Mouse (Mus musculus): ENCODE results near the gene Tas1r1.

Gene Tas1r1

DNA sequence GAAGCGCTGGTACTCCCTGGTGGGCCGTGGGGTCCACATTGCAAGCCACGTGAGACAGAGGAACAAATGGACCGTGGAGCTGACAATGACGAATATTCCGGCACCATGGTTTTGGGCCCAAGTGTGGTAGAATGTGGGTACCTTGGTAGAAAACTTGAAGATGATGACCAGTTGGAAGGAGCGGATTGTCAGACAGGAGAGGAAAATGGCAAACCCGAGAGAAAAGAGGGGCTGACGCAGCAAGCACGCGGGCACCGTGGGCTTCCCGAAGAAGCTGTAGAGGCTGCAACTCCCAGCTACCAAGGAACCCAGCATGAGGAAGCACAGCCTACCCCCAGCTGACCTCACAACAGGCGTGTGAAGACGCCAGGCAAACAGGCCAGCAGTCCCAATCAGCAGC is 9.9 kb downstream of the Tas1r1 start:
- POLR2A ChIA-PET = interaction anchor here (0.6 to 5.4 kb wide), 39 partner anchors 9 to 900 kb away, joined by 3 to 65 read pairs (median 5); partner anchors contain the start of genes Nol9 (in 4 of the 4), Klhl21 (in 3 of the 4), Tas1r1 (in 3 of the 4) and Phf13 (in 1 of the 4)

DNA sequence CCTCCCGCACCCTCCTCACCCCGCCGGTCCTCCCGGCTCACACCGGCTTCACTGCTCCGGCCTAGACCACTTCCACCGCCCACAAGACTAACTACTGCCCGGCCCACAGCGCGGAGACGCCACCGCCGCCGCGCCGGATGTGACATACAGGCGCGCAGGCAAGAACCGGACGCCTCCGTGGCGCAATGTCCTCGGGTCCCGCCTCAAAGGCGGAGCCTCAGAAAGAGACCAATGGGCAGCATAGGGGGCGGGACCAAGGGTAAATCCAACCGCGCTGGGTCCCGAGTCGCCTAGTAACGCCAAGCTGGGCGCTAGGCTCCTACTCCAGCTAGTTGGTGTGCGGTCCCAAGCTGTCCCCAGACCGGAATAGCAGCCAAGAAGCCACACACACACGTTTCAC is 10.8 kb downstream of the Tas1r1 start, which contains the start of gene Zbtb48:
TSS of gene Zbtb48 (minus strand) at position 148 of the 400 bp plus-strand sequence.
- POLR2A ChIA-PET = interaction anchor here in 3 of 4 experiments (0.6 to 5.4 kb wide), 55 partner anchors 8 to 450 kb away, joined by 3 to 65 read pairs (median 4); partner anchors contain the start of genes Klhl21 (in 3 of the 3), Nol9 (in 3 of the 3), Tas1r1 (in 3 of the 3) and Phf13 (in 2 of the 3)

More for the DNA sequence above, 9.9 kb downstream of the Tas1r1 start:
- CTCF ChIA-PET = interaction anchor here in 3 of 4 experiments (0.6 to 3.7 kb wide), 17 partner anchors 10 to 900 kb away, joined by 3 to 47 read pairs (median 5); partner anchors contain the start of genes Nol9 (in 2 of the 3), Tas1r1 (in 2 of the 3), Dnajc11 (in 1 of the 3) and Klhl21 (in 1 of the 3)

DNA sequence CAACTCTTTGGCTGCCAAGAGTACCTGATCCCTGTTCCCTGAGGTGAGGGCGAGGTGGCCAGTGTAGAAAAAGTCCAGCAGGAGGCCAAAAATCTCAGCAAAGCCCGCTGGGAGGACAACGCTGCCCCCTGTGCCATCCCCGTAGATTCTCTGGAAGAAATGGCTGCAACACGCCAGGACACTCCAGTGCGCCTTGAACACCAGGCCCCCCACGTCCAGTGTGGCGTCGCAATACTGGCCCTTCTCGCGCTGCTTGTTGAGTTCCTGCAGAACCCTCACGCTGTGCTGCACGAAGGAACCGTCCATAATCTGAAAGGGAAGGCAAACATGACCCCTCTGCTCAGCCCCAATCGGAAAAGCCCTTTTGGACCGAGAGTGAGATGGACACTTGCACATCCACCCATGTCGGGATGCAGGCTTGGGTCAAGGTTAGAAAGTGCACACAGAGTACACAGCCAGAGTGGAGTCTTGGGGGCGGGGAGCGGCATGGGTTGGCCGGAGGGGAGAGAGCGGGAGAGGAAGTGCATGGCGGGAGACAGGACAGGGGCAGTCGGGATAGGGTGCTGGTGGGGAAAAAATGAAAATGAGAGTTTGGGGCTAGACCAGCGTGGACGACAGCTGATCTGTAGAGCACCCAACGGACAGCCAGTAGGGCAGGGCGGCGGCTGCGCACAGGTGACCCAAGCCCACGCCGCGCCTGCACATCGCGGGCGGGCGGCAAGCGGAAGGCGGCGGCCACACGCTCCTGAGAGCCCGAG is 11.4 kb downstream of the Tas1r1 start:
- ChIA-PET CTCF (interaction anchor here (0.6 to 3.7 kb wide), 16 partner anchors 10 to 186 kb away, joined by 3 to 47 read pairs (median 4); partner anchors contain the start of genes Nol9 (in 3 of the 4), Tas1r1 (in 2 of the 4) and Klhl21 (in 1 of the 4)), POLR2A (interaction anchor here in 3 of 4 experiments (0.8 to 5.4 kb wide), 39 partner anchors 7 to 292 kb away, joined by 3 to 65 read pairs (median 4); partner anchors contain the start of genes Klhl21 (in 3 of the 3), Nol9 (in 2 of the 3), Tas1r1 (in 2 of the 3) and Thap3 (in 2 of the 3))

More for the DNA sequence above, 10.8 kb downstream of the Tas1r1 start, which contains the start of gene Zbtb48:
- CTCF ChIA-PET = interaction anchor here (0.6 to 3.7 kb wide), 23 partner anchors 9 to 291 kb away, joined by 3 to 47 read pairs (median 4); partner anchors contain the start of genes Nol9 (in 3 of the 4), Tas1r1 (in 2 of the 4), Dnajc11 (in 1 of the 4) and Klhl21 (in 1 of the 4)

GRCm38 (mm10) chr4:152024525-152024924 is 13.8 kb downstream of the Tas1r1 start:
- ChIA-PET CTCF (no interaction called here), POLR2A (interaction anchor here in 3 of 4 experiments (0.6 to 7.9 kb wide), 3 partner anchors 15 to 94 kb away, joined by 4 to 79 read pairs (median 78); partner anchors contain the start of gene Klhl21 (in 2 of the 3))

DNA sequence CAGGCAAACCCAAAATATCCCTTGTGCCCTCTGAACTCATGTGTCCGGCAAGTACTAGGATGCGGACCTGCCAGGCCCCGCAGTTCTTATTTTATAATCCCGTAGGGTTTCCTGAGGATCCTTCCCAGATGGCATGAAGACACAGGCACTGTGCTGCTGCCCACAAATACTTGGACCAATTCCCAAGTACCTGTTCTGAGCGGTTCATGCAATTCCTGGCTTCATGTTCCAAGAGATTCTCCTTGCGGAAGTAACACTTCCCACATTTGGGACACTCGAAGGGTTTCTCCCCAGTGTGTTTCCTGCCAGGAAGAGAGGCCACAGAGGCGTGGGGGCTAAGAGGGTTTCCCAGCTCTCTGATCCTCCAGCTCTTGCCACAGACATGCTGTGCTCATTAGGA is 15.9 kb downstream of the Tas1r1 start:
- ChIA-PET POLR2A (interaction anchor here in 2 of 4 experiments (0.8 to 7.9 kb wide), 6 partner anchors 13 to 28 kb away, joined by 3 to 79 read pairs (median 3); partner anchors contain the start of gene Klhl21 (in 2 of the 2)), CTCF (interaction anchor here in 2 of 4 experiments (0.7 to 1.7 kb wide), 2 partner anchors 16 to 1015 kb away, joined by 3 to 5 read pairs; partner anchors contain the start of gene Nol9 (in 1 of the 2))

GRCm38 (mm10) chr4:152021568-152022097 is 16.7 kb downstream of the Tas1r1 start:
- POLR2A ChIA-PET = interaction anchor here in 2 of 4 experiments (0.8 to 7.9 kb wide), 9 partner anchors 9 to 87 kb away, joined by 3 to 79 read pairs (median 3); partner anchors contain the start of genes Klhl21 (in 2 of the 2) and Phf13 (in 1 of the 2)
- CTCF ChIA-PET = interaction anchor here in 3 of 4 experiments (0.5 to 2.6 kb wide), 8 partner anchors 9 to 370 kb away, joined by 3 to 13 read pairs (median 4); partner anchors contain the start of gene Nol9 (in 2 of the 3)

DNA sequence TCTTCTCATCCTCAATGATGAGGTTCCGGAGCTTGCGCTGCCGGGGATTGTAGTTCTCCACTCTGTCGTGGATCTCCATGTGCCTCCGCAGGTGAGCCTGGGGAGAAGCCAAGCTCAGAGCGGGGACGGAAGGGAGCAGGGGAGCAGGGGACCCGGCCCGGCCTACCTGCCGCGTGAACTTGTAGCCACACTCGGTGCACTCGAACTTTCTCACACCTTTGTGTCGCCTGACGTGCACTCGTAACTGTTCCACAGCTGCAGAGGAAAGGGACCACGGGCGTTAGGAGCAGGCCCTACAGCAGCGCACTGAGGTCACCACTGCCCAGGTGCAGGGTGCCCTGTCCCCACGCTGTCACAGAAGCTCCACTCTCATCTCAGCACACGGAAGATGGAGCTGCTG is 18.3 kb downstream of the Tas1r1 start:
- ChIA-PET CTCF (interaction anchor here (0.7 to 2.6 kb wide), 12 partner anchors 10 to 117 kb away, joined by 3 to 6 read pairs (median 4); partner anchors contain the start of gene Nol9 (in 2 of the 4)), POLR2A (interaction anchor here (0.5 to 7.9 kb wide), 22 partner anchors 8 to 79 kb away, joined by 3 to 79 read pairs (median 4); partner anchors contain the start of genes Klhl21 (in 3 of the 4), Phf13 (in 2 of the 4), Zbtb48 (in 2 of the 4) and Nol9 (in 1 of the 4))

GRCm38 (mm10) chr4:152019073-152019472 is 19.3 kb downstream of the Tas1r1 start:
- POLR2A ChIA-PET = interaction anchor here (0.6 to 7.9 kb wide), 22 partner anchors 9 to 241 kb away, joined by 3 to 79 read pairs (median 4); partner anchors contain the start of genes Klhl21 (in 3 of the 4), Zbtb48 (in 2 of the 4), Nol9 (in 1 of the 4) and Phf13 (in 1 of the 4)

DNA sequence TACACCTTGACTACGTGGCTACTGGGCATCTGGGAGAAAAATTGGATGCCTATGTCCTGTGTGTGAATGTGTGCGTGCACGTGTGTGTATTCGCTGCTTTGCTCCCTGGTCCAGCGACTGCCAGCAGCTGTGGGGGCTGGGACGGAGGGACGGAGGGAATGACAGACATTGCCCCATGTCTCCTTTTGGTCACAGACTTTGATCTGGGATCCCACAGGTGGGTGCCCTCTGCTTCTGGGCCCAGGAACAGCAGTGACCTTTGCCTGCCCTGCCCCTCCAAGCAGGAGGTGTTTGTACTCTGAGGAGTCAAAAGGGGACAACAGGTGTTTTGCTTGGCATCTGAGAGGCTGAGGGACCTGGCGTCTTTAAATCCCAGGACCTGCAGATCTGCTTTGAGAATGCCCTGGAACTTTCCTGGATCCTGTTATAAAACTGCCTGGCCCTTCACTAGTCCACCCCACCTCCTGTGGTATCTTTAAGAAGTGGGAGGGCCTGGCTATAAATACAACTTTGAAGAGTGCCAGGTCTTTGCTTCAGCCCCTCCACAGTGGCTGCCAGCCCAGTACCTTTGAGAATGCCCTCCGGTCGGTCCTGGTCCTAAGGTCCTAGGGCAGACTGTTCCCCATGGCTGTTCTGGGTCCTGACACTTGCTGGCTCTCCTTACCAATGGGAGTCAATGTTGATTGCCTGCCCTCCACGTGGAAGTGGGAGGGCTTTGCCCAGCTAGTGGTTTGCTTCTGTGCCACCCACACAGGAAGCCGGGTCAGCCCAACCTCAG is 25.1 kb downstream of the Tas1r1 start:
- ChIA-PET POLR2A (interaction anchor here in 2 of 4 experiments (1.0 to 6.5 kb wide), 6 partner anchors 8 to 39 kb away, joined by 3 to 79 read pairs (median 4); partner anchors contain the start of gene Zbtb48 (in 2 of the 2)), CTCF (interaction anchor here in 1 of 4 experiments (1.2 kb wide), 1 partner anchor 40 kb away, joined by 3 read pairs; no protein-coding TSS in a partner anchor)

More at GRCm38 (mm10) chr4:152019073-152019472, 19.3 kb downstream of the Tas1r1 start:
- CTCF ChIA-PET = interaction anchor here in 3 of 4 experiments (0.5 to 2.6 kb wide), 6 partner anchors 9 to 117 kb away, joined by 3 to 6 read pairs (median 4); partner anchors contain the start of gene Nol9 (in 1 of the 3)

DNA sequence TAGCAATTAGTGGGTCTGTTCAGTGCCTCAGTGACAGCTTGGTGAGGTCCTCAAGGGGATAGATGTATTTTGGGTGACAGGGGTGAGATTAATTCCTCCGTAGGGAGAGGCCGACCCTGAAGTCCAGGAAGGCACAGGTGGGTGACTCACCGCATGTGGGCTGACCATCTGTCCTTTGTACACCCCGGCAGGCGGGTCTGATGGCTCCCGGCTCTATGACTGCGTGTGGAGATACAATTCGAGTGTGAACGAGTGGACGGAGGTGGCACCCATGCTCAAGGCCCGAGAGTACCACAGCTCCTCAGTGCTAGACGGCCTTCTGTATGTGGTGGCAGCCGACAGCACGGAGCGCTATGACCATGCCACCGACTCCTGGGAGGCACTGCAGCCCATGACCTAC is 26.3 kb downstream of the Tas1r1 start:
- CTCF ChIA-PET = no interaction called here
- POLR2A ChIA-PET = interaction anchor here in 3 of 4 experiments (1.0 to 6.7 kb wide), 9 partner anchors 8 to 31 kb away, joined by 3 to 79 read pairs (median 4); partner anchors contain the start of genes Phf13 (in 2 of the 3) and Zbtb48 (in 2 of the 3)

- ChIA-PET POLR2A (interaction anchor here in 3 of 4 experiments (0.6 to 7.9 kb wide), 16 partner anchors 9 to 119 kb away, joined by 3 to 79 read pairs (median 5); partner anchors contain the start of genes Phf13 (in 3 of the 3) and Zbtb48 (in 3 of the 3)), CTCF (interaction anchor here in 2 of 4 experiments (0.5 to 1.5 kb wide), 4 partner anchors 31 to 125 kb away, joined by 3 to 14 read pairs (median 3); no protein-coding TSS in a partner anchor)
Measured at GRCm38 (mm10) chr4:152011171-152011760, 27.1 kb downstream of the Tas1r1 start.

- CTCF ChIA-PET = interaction anchor here in 2 of 4 experiments (0.7 to 1.5 kb wide), 3 partner anchors 30 to 38 kb away, joined by 3 read pairs; no protein-coding TSS in a partner anchor
- POLR2A ChIA-PET = interaction anchor here in 3 of 4 experiments (0.6 to 7.9 kb wide), 15 partner anchors 10 to 120 kb away, joined by 3 to 79 read pairs (median 7); partner anchors contain the start of genes Zbtb48 (in 3 of the 3) and Phf13 (in 2 of the 3)
Measured at GRCm38 (mm10) chr4:152010707-152011134, 27.6 kb downstream of the Tas1r1 start.

GRCm38 (mm10) chr4:152010091-152010706 is 28.2 kb downstream of the Tas1r1 start:
- ChIA-PET POLR2A (interaction anchor here (0.6 to 7.9 kb wide), 33 partner anchors 9 to 326 kb away, joined by 3 to 79 read pairs (median 5); partner anchors contain the start of genes Zbtb48 (in 3 of the 4), Nol9 (in 2 of the 4), Phf13 (in 2 of the 4) and Tas1r1 (in 2 of the 4)), CTCF (interaction anchor here in 3 of 4 experiments (0.5 to 2.2 kb wide), 11 partner anchors 9 to 1927 kb away, joined by 3 to 10 read pairs (median 3); partner anchors contain the start of genes Dnajc11 (in 1 of the 3), Nol9 (in 1 of the 3), Tas1r1 (in 1 of the 3) and Zbtb48 (in 1 of the 3))
